Mouse (Mus musculus): ENCODE data around the gene Grap2. TPM values are rescaled to one million over a fixed set of nuclear protein-coding genes. Genes with fewer than 3 reads are reported as not detected.

Grap2 gene
- polyA plus RNA-seq, 1 experiment = not detected

DNA sequence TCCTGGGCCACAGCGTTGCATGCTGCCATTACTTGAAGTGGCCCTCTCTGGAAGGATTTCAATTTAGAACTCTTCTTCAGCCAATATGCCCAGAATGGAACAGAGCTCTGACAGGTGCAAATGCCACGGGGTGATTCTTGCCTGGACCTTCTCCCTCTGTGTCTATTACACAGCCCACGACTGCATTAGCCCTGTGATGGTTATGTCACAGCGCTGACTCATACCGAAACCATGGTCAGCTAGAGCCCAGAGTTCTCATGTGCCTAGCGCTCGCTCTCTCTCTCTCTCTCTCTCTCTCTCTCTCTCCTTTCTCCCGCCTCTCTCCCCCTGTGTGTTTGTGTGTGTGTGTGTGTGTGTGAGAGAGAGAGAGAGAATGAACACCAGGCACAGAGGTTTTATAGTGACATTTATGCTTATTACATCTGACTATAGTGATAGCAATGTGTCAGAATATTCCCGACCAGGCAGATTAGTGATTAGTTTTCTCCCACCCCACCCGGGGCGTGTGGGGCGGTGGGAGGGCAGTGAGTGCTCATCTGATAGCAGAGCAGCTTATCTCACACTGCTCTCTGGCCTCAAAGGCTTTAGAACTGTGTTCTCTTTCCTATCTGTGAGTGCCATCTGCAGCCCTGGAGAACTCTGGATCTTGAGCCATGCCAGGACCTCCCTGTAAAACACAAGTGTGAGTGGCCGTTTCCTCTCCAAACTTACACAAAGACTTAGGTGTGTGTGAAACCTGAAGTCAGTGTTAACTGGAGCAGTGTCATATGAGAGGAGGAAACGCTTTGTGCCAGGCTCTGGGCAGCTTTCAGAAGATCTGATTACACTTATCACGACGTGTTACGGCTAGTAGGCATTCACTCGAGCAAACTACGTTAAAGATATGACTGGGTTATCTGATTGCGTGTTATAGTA, 10.4 kb downstream of the Grap2 start:
- Histone ChIP-seq H3K79me2 (ENCODE audit: control insufficient read depth, insufficient read depth) (no peaks in the 10 kb centered on the region), H3K4me3 (no peak overlapping the region), H3K36me3 (ENCODE audit: control insufficient read depth, insufficient read depth) (no peaks in the 10 kb centered on the region), H3K4me2 (ENCODE audit: low read depth) (peak overlapping the region; percentile 61), H3K27me3 (ENCODE audit: control insufficient read depth, insufficient read depth, insufficient read length) (peaks cover 10% of the 10 kb centered on the region), H3ac (ENCODE audit: control insufficient read depth, insufficient read length) (no peak overlapping the region)
- TF ChIP-seq TCF3 (IDR thresholded peaks at IDR 0.05; ENCODE audit: insufficient read length, low read depth) (no peak), MYOG (IDR thresholded peaks at IDR 0.05; ENCODE audit: control insufficient read depth in 1 of 3, insufficient read depth in 1 of 3, insufficient read length in 2 of 3, low read depth in 2 of 3) (peak in 2 of 3 experiments; percentile 64 to 78), REST (IDR thresholded peaks at IDR 0.05; ENCODE audit: insufficient read depth, insufficient read length) (no peak), MYOD1 (IDR thresholded peaks at IDR 0.05; ENCODE audit: control insufficient read depth in 1 of 3, insufficient read length in 2 of 3, low read depth in 2 of 3) (peak; percentile 85 to 92 (median 88))

DNA sequence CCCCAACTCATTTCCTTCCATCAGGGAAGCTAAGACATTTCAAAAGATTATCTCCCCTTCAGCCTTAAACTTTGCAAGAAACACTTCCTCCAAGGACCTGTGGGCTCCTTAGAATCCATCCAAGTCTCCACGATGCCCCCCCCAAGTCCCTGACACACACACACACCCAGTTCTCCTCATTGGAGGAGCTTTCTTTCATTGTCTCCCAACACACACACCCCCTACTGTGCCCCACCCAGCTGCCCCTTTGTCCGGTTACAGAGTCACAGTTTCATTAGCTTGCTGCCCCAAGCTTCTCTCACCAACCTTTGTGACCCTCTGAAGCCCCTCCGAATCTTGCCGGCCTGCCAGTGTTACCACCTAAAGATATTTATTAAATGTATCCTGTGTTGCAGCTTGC, 13.9 kb downstream of the Grap2 start:
- Histone ChIP-seq H3K4me2 (ENCODE audit: low read depth) (no peak overlapping the region), H3ac (ENCODE audit: control insufficient read depth, insufficient read length) (no peak overlapping the region), H3K79me2 (ENCODE audit: control insufficient read depth, insufficient read depth) (no peaks in the 10 kb centered on the region), H3K27me3 (ENCODE audit: control insufficient read depth, insufficient read depth, insufficient read length) (peaks cover 22% of the 10 kb centered on the region), H3K36me3 (ENCODE audit: control insufficient read depth, insufficient read depth) (no peaks in the 10 kb centered on the region), H3K4me3 (no peak overlapping the region)
- TF ChIP-seq TCF12 (IDR thresholded peaks at IDR 0.05; ENCODE audit: insufficient read depth, poor library complexity, severe bottlenecking) (no peak), MAX (IDR thresholded peaks at IDR 0.05; ENCODE audit: low read depth) (no peak), POLR2AphosphoS2 (IDR thresholded peaks at IDR 0.05; ENCODE audit: insufficient read length, low read depth) (no peak), CEBPB (IDR thresholded peaks at IDR 0.05; ENCODE audit: insufficient read depth, poor library complexity, severe bottlenecking) (no peak), USF1 (IDR thresholded peaks at IDR 0.05; ENCODE audit: low read depth) (no peak), MYOG (IDR thresholded peaks at IDR 0.05; ENCODE audit: control insufficient read depth in 1 of 3, insufficient read depth in 1 of 3, insufficient read length in 2 of 3, low read depth in 2 of 3) (no peak), MYOD1 (IDR thresholded peaks at IDR 0.05; ENCODE audit: control insufficient read depth in 1 of 3, insufficient read length in 2 of 3, low read depth in 2 of 3) (no peak), POLR2A (IDR thresholded peaks at IDR 0.05; ENCODE audit: insufficient read length, low read depth) (no peak), E2F4 (IDR thresholded peaks at IDR 0.05; ENCODE audit: insufficient read depth) (no peak), SRF (IDR thresholded peaks at IDR 0.05; ENCODE audit: control insufficient read depth, insufficient read length, low read depth) (no peak), REST (IDR thresholded peaks at IDR 0.05; ENCODE audit: insufficient read depth, insufficient read length) (no peak), TCF3 (IDR thresholded peaks at IDR 0.05; ENCODE audit: insufficient read length, low read depth) (no peak)

DNA sequence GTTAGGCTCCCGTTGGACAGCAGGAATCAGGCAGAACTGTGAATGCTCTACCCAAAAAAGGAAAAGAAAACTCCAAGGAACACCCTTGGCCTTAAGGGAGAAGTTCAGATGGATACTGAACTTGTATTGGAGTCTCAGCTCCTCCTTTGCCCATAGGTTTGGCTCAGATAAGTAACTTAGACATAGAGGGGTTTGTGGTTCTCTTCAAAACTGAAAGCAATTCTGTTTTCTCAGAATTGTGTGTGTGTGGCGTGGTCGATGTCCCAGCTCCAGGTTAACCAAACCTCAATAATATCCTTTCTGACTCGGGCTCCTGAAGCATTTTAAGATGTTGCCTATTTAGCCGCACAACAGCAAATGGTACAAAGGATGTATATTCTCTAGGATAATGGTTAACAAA, 18.2 kb downstream of the Grap2 start:
- Histone ChIP-seq H3K4me3 (no peak overlapping the region), H3K36me3 (ENCODE audit: control insufficient read depth, insufficient read depth) (no peaks in the 10 kb centered on the region), H3K27me3 (ENCODE audit: control insufficient read depth, insufficient read depth, insufficient read length) (peaks cover 27% of the 10 kb centered on the region), H3ac (ENCODE audit: control insufficient read depth, insufficient read length) (no peak overlapping the region), H3K4me2 (ENCODE audit: low read depth) (no peak overlapping the region), H3K79me2 (ENCODE audit: control insufficient read depth, insufficient read depth) (no peaks in the 10 kb centered on the region)
- TF ChIP-seq MYOG (IDR thresholded peaks at IDR 0.05; ENCODE audit: control insufficient read depth in 1 of 3, insufficient read depth in 1 of 3, insufficient read length in 2 of 3, low read depth in 2 of 3) (no peak), TCF12 (IDR thresholded peaks at IDR 0.05; ENCODE audit: insufficient read depth, poor library complexity, severe bottlenecking) (no peak), POLR2AphosphoS2 (IDR thresholded peaks at IDR 0.05; ENCODE audit: insufficient read length, low read depth) (no peak), E2F4 (IDR thresholded peaks at IDR 0.05; ENCODE audit: insufficient read depth) (no peak), SRF (IDR thresholded peaks at IDR 0.05; ENCODE audit: control insufficient read depth, insufficient read length, low read depth) (no peak), MYOD1 (IDR thresholded peaks at IDR 0.05; ENCODE audit: control insufficient read depth in 1 of 3, insufficient read length in 2 of 3, low read depth in 2 of 3) (no peak), TCF3 (IDR thresholded peaks at IDR 0.05; ENCODE audit: insufficient read length, low read depth) (no peak), USF1 (IDR thresholded peaks at IDR 0.05; ENCODE audit: low read depth) (no peak), POLR2A (IDR thresholded peaks at IDR 0.05; ENCODE audit: insufficient read length, low read depth) (no peak), CEBPB (IDR thresholded peaks at IDR 0.05; ENCODE audit: insufficient read depth, poor library complexity, severe bottlenecking) (no peak), MAX (IDR thresholded peaks at IDR 0.05; ENCODE audit: low read depth) (no peak), REST (IDR thresholded peaks at IDR 0.05; ENCODE audit: insufficient read depth, insufficient read length) (no peak)

DNA sequence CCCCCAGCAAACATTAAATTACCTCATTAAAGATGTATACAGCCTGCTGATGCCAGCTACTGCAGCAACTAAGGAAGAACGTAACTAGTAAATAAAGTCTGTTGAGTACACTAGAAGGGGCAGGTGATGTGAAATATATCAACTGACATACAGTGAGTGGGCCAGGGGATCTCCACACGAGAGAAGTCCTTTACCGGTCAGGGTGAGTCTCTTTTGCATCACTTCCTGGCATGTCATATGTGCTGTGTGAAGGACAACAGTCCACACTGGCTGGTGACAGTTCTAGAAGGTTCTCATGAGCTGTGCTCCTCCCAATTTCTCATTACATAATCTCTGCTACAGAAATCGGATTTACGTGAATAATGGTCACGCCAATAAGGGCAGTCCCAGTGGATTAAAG, 20.3 kb downstream of the Grap2 start:
- Histone ChIP-seq H3K36me3 (ENCODE audit: control insufficient read depth, insufficient read depth) (no peaks in the 10 kb centered on the region), H3K4me3 (no peak overlapping the region), H3K4me2 (ENCODE audit: low read depth) (no peak overlapping the region), H3K79me2 (ENCODE audit: control insufficient read depth, insufficient read depth) (no peaks in the 10 kb centered on the region), H3ac (ENCODE audit: control insufficient read depth, insufficient read length) (no peak overlapping the region), H3K27me3 (ENCODE audit: control insufficient read depth, insufficient read depth, insufficient read length) (peaks cover 22% of the 10 kb centered on the region)
- no peak for TF ChIP-seq SRF (IDR thresholded peaks at IDR 0.05; ENCODE audit: control insufficient read depth, insufficient read length, low read depth)
- TF ChIP-seq TCF3 (IDR thresholded peaks at IDR 0.05; ENCODE audit: insufficient read length, low read depth) = no peak
- no peak for TF ChIP-seq E2F4 (IDR thresholded peaks at IDR 0.05; ENCODE audit: insufficient read depth)
- TF ChIP-seq MAX (IDR thresholded peaks at IDR 0.05; ENCODE audit: low read depth) = no peak
- no peak for TF ChIP-seq REST (IDR thresholded peaks at IDR 0.05; ENCODE audit: insufficient read depth, insufficient read length)
- no peak for TF ChIP-seq POLR2AphosphoS2 (IDR thresholded peaks at IDR 0.05; ENCODE audit: insufficient read length, low read depth)
- no peak for TF ChIP-seq POLR2A (IDR thresholded peaks at IDR 0.05; ENCODE audit: insufficient read length, low read depth)
- no peak for TF ChIP-seq CEBPB (IDR thresholded peaks at IDR 0.05; ENCODE audit: insufficient read depth, poor library complexity, severe bottlenecking)
- no peak for TF ChIP-seq MYOG (IDR thresholded peaks at IDR 0.05; ENCODE audit: control insufficient read depth in 1 of 3, insufficient read depth in 1 of 3, insufficient read length in 2 of 3, low read depth in 2 of 3)
- no peak for TF ChIP-seq TCF12 (IDR thresholded peaks at IDR 0.05; ENCODE audit: insufficient read depth, poor library complexity, severe bottlenecking)
- no peak for TF ChIP-seq MYOD1 (IDR thresholded peaks at IDR 0.05; ENCODE audit: control insufficient read depth in 1 of 3, insufficient read length in 2 of 3, low read depth in 2 of 3)
- no peak for TF ChIP-seq USF1 (IDR thresholded peaks at IDR 0.05; ENCODE audit: low read depth)

All from myocyte (in vitro differentiated cells).